Mouse (Mus musculus): ENCODE data around the gene Relch.
"Not testable (repeated sequence)": the region's sequence is repeated elsewhere in the genome, so short reads cannot be mapped to it uniquely, and the experiment has no call there.

Relch gene

GRCm38 (mm10) chr1:105663171-105663961 is at the start of gene Relch, which contains the start of gene Pign:
Gene Relch, plus strand, starts transcription at chr1:105663861.
Gene Pign, minus strand, starts transcription at chr1:105663677.
- in situ Hi-C loops (cut with MboI) = no loop called here

- in situ Hi-C loops (cut with MboI) = loop anchor here (25.0 kb wide), 1 partner anchor 643 kb away; no protein-coding TSS in a partner anchor
Observed at GRCm38 (mm10) chr1:105630481-105630880, 33.2 kb upstream of the Relch start.

- in situ Hi-C loops (cut with MboI) = loop anchor here (25.0 kb wide), 1 partner anchor 657 kb away; no protein-coding TSS in a partner anchor
Observed at GRCm38 (mm10) chr1:105644093-105644492, 19.6 kb upstream of the Relch start.

GRCm38 (mm10) chr1:105650650-105651049 is 13.0 kb upstream of the Relch start:
- in situ Hi-C loops (cut with MboI) = no loop called here

- in situ Hi-C loops (cut with MboI) = no loop called here
Observed at GRCm38 (mm10) chr1:105653981-105654380, 9.7 kb upstream of the Relch start.

- in situ Hi-C loops (cut with MboI) = no loop called here
Observed at GRCm38 (mm10) chr1:105660015-105660414, 3.6 kb upstream of the Relch start.

GRCm38 (mm10) chr1:105662820-105663170 is 866 bp upstream of the Relch start:
- in situ Hi-C loops (cut with MboI) = no loop called here

GRCm38 (mm10) chr1:105663962-105664812 is 526 bp downstream of the Relch start:
- in situ Hi-C loops (cut with MboI) = no loop called here

GRCm38 (mm10) chr1:105669700-105670099 is 6.0 kb downstream of the Relch start:
- in situ Hi-C loops (cut with MboI) = no loop called here

GRCm38 (mm10) chr1:105674763-105675162 is 11.1 kb downstream of the Relch start:
- in situ Hi-C loops (cut with MboI) = no loop called here

- in situ Hi-C loops (cut with MboI) = no loop called here
Observed at GRCm38 (mm10) chr1:105680587-105680986, 16.9 kb downstream of the Relch start.

GRCm38 (mm10) chr1:105685501-105685900 is 21.8 kb downstream of the Relch start:
- in situ Hi-C loops (cut with MboI) = no loop called here

- in situ Hi-C loops (cut with MboI) = no loop called here
Observed at GRCm38 (mm10) chr1:105695581-105695980, 31.9 kb downstream of the Relch start.

GRCm38 (mm10) chr1:105700984-105701530 is 37.4 kb downstream of the Relch start:
- in situ Hi-C loops (cut with MboI) = no loop called here

GRCm38 (mm10) chr1:105709415-105709814 is 45.8 kb downstream of the Relch start:
- in situ Hi-C loops (cut with MboI) = no loop called here

GRCm38 (mm10) chr1:105711227-105711626 is 47.6 kb downstream of the Relch start:
- in situ Hi-C loops (cut with MboI) = no loop called here

GRCm38 (mm10) chr1:105712822-105713221 is 49.2 kb downstream of the Relch start:
- in situ Hi-C loops (cut with MboI) = no loop called here

GRCm38 (mm10) chr1:105718358-105718757 is 54.7 kb downstream of the Relch start:
- in situ Hi-C loops (cut with MboI) = no loop called here

GRCm38 (mm10) chr1:105729246-105729645 is 65.6 kb downstream of the Relch start:
- in situ Hi-C loops (cut with MboI) = not testable (repeated sequence)

GRCm38 (mm10) chr1:105735318-105735717 is 71.7 kb downstream of the Relch start:
- in situ Hi-C loops (cut with MboI) = no loop called here

GRCm38 (mm10) chr1:105738334-105738733 is 74.7 kb downstream of the Relch start:
- in situ Hi-C loops (cut with MboI) = no loop called here

- in situ Hi-C loops (cut with MboI) = no loop called here
Observed at GRCm38 (mm10) chr1:105739493-105739892, 75.8 kb downstream of the Relch start.

All from mature B cell (primary cell).